Mouse (Mus musculus) ovary, postnatal 10 days (tissue): ENCODE measurements around the gene Ngp.
"Not testable (repeated sequence)": the region's sequence is repeated elsewhere in the genome, so short reads cannot be mapped to it uniquely, and the experiment has no call there.

ENCODE experiments used
- DNase-seq: peaks from one replicate; pipeline ENCODE4 v3.0.0; 2022; ENCODE audit warnings: low spot score

The Ngp gene

GRCm38 (mm10) chr9:110419511-110420112 lies at the start of gene Ngp:
Gene Ngp, plus strand, starts transcription at chr9:110419747.
- no peak for DNase-seq

GRCm38 (mm10) chr9:110369860-110370259 lies 49.7 kb upstream of the Ngp start:
- no peak for DNase-seq

- DNase-seq = no peak
Measured at GRCm38 (mm10) chr9:110373871-110374270, 45.7 kb upstream of the Ngp start.

GRCm38 (mm10) chr9:110375668-110376067 lies 43.9 kb upstream of the Ngp start:
- no peak for DNase-seq

GRCm38 (mm10) chr9:110377655-110378054 lies 41.9 kb upstream of the Ngp start:
- not testable (repeated sequence) for DNase-seq

GRCm38 (mm10) chr9:110379361-110379760 lies 40.2 kb upstream of the Ngp start:
- no peak for DNase-seq

- DNase-seq = no peak
Measured at GRCm38 (mm10) chr9:110380662-110381061, 38.9 kb upstream of the Ngp start.

GRCm38 (mm10) chr9:110381292-110381691 lies 38.3 kb upstream of the Ngp start:
- DNase-seq = no peak

GRCm38 (mm10) chr9:110384369-110384929 lies 35.1 kb upstream of the Ngp start:
- no peak for DNase-seq

GRCm38 (mm10) chr9:110388011-110388410 lies 31.5 kb upstream of the Ngp start:
- DNase-seq = no peak

- no peak for DNase-seq
Measured at GRCm38 (mm10) chr9:110390843-110391242, 28.7 kb upstream of the Ngp start.

GRCm38 (mm10) chr9:110393295-110393694 lies 26.3 kb upstream of the Ngp start:
- no peak for DNase-seq

GRCm38 (mm10) chr9:110400650-110401049 lies 18.9 kb upstream of the Ngp start:
- no peak for DNase-seq

GRCm38 (mm10) chr9:110402731-110403130 lies 16.8 kb upstream of the Ngp start:
- no peak for DNase-seq

- not testable (repeated sequence) for DNase-seq
Measured at GRCm38 (mm10) chr9:110403240-110403639, 16.3 kb upstream of the Ngp start.

- peak; percentile 31 for DNase-seq
Measured at GRCm38 (mm10) chr9:110407311-110408098, 12.0 kb upstream of the Ngp start.

- DNase-seq = peak; percentile 79
Measured at GRCm38 (mm10) chr9:110408099-110408773, 11.3 kb upstream of the Ngp start, which contains the start of gene Ptpn23. Gene Ptpn23, minus strand, starts transcription at chr9:110408213.

GRCm38 (mm10) chr9:110410908-110411887 lies 8.3 kb upstream of the Ngp start:
- DNase-seq = peak; percentile 37

GRCm38 (mm10) chr9:110412926-110413325 lies 6.6 kb upstream of the Ngp start:
- DNase-seq = no peak

- DNase-seq = no peak
Measured at GRCm38 (mm10) chr9:110413785-110414184, 5.8 kb upstream of the Ngp start.

- DNase-seq = no peak
Measured at GRCm38 (mm10) chr9:110431241-110431640, 11.7 kb downstream of the Ngp start.
